Mouse (Mus musculus) mature B cell (primary cell): Measurements from ENCODE around the gene Dclk1.

Source experiments
- in situ Hi-C: fragments of 300-500 bp; cut with MboI; formaldehyde crosslinking; loops from 2 replicates; pipeline ENCODE4 v1.14.3; 2019

Dclk1 gene

GRCm38 (mm10) chr3:55397752-55398693 lies 155.9 kb downstream of the Dclk1 start:
- in situ Hi-C loops: no loop called here

- in situ Hi-C loops: no loop called here
Observed at GRCm38 (mm10) chr3:55401236-55401635, 159.1 kb downstream of the Dclk1 start.

- in situ Hi-C loops: no loop called here
Observed at GRCm38 (mm10) chr3:55404751-55405150, 162.6 kb downstream of the Dclk1 start.

GRCm38 (mm10) chr3:55406616-55407015 lies 164.5 kb downstream of the Dclk1 start:
- in situ Hi-C loops: no loop called here

GRCm38 (mm10) chr3:55411547-55411946 lies 169.4 kb downstream of the Dclk1 start:
- in situ Hi-C loops: no loop called here

- in situ Hi-C loops: no loop called here
Observed at GRCm38 (mm10) chr3:55415527-55415950, 173.4 kb downstream of the Dclk1 start.

- in situ Hi-C loops: no loop called here
Observed at GRCm38 (mm10) chr3:55418845-55419244, 176.7 kb downstream of the Dclk1 start.

GRCm38 (mm10) chr3:55419334-55419733 lies 177.2 kb downstream of the Dclk1 start:
- in situ Hi-C loops: no loop called here

GRCm38 (mm10) chr3:55420436-55421083 lies 178.4 kb downstream of the Dclk1 start:
- in situ Hi-C loops: no loop called here

- in situ Hi-C loops: no loop called here
Observed at GRCm38 (mm10) chr3:55423640-55424397, 181.7 kb downstream of the Dclk1 start.

GRCm38 (mm10) chr3:55430022-55430549 lies 187.9 kb downstream of the Dclk1 start:
- in situ Hi-C loops: no loop called here

GRCm38 (mm10) chr3:55431223-55431622 lies 189.1 kb downstream of the Dclk1 start:
- in situ Hi-C loops: no loop called here

- in situ Hi-C loops: no loop called here
Observed at GRCm38 (mm10) chr3:55434276-55434675, 192.1 kb downstream of the Dclk1 start.

GRCm38 (mm10) chr3:55438824-55439446 lies 196.8 kb downstream of the Dclk1 start:
- in situ Hi-C loops: no loop called here

GRCm38 (mm10) chr3:55440342-55440741 lies 198.2 kb downstream of the Dclk1 start:
- in situ Hi-C loops: no loop called here

- in situ Hi-C loops: no loop called here
Observed at GRCm38 (mm10) chr3:55442012-55442645, 200.0 kb downstream of the Dclk1 start.

GRCm38 (mm10) chr3:55443271-55443670 lies 201.1 kb downstream of the Dclk1 start:
- in situ Hi-C loops: no loop called here

GRCm38 (mm10) chr3:55443725-55444124 lies 201.6 kb downstream of the Dclk1 start:
- in situ Hi-C loops: no loop called here

GRCm38 (mm10) chr3:55446681-55447080 lies 204.5 kb downstream of the Dclk1 start:
- in situ Hi-C loops: no loop called here

GRCm38 (mm10) chr3:55447486-55448460 lies 205.6 kb downstream of the Dclk1 start:
- in situ Hi-C loops: no loop called here
